Mouse (Mus musculus) thymus, postnatal 0 days (tissue): ENCODE results near the gene Acp4. TPM values are rescaled to one million over a fixed set of nuclear protein-coding genes. Genes with fewer than 3 reads are reported as not detected.
"Not testable (repeated sequence)": the region's sequence is repeated elsewhere in the genome, so short reads cannot be mapped to it uniquely, and the experiment has no call there.

Experiments
- DNase-seq: peaks from one replicate; pipeline ENCODE4 v3.0.0-alpha.2; 2015; ENCODE audit warnings: low spot score
- polyA plus RNA-seq: library from polyadenylated mRNA; unstranded; fragments of >200 nt; fragmentation: Nextera tagmentation; extraction: Ambion mirVana; gene quantifications from 2 replicates; pipeline ENCODE4 v1.2.1, GENCODE M21; 2015

The Acp4 gene
- 0.14 TPM in 2 replicates for polyA plus RNA-seq

DNA sequence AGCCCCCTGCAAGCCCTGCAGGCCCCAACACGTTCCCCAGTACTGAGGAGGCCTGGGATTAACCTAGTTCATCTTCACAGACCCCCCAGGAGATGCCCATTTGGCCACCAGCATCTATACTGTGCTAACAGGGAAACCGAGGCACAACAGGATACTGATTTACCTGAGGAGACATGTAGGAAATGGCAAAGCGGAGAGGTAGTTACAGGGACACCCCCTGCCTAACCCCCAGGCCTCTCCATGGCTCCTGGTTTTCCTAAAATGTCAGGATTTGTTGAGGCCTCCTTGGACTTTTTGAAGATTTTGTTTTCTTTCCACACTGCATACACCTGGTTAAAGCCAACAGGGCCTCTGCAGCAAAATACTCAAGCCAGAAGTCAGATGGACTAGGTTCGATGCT is at the start of gene Acp4:
Acp4 (minus strand) TSS at position 101 of the 400 bp plus-strand sequence.
- DNase-seq, result no peak

DNA sequence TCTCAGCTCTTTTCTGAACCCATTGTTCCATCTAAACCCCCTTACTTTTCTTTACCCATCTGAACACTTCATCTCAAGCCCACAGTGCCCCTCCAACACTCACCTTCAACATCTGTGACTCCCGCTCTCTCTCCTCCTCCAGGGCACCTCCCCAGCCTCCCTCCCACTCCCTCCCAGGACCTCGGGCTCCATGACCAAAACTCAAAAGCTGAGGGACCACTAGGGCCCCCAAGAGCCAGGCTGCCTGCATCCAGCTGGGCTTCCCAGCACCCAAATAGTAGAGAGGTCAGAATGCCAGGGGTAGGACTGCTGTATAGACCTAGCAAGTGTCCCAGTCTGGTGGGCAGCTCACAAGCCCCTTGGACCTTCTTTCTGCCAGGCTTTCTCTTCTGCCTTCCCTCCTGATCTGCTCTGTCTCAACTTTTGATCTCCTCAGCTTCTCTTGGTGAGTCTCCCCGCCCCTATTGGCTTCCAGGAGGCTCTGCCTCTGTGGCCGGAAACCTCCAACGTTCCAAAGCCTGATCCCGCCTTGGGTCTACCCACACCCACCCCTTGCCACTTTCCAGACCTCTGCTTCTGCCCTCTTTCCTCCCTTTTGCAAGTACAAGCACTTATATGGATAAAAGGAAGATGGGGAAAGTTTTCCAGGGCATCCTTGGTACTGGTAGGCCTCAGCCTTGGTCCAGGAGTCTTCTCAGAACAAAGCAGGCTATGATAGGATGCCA is 49.5 kb upstream of the Acp4 start, which contains the start of gene Clec11a:
Clec11a (minus strand) TSS at position 387 of the 725 bp plus-strand sequence.
- no peak for DNase-seq

- DNase-seq, result no peak
Measured at GRCm38 (mm10) chr7:44305686-44306085, 48.5 kb upstream of the Acp4 start.

DNA sequence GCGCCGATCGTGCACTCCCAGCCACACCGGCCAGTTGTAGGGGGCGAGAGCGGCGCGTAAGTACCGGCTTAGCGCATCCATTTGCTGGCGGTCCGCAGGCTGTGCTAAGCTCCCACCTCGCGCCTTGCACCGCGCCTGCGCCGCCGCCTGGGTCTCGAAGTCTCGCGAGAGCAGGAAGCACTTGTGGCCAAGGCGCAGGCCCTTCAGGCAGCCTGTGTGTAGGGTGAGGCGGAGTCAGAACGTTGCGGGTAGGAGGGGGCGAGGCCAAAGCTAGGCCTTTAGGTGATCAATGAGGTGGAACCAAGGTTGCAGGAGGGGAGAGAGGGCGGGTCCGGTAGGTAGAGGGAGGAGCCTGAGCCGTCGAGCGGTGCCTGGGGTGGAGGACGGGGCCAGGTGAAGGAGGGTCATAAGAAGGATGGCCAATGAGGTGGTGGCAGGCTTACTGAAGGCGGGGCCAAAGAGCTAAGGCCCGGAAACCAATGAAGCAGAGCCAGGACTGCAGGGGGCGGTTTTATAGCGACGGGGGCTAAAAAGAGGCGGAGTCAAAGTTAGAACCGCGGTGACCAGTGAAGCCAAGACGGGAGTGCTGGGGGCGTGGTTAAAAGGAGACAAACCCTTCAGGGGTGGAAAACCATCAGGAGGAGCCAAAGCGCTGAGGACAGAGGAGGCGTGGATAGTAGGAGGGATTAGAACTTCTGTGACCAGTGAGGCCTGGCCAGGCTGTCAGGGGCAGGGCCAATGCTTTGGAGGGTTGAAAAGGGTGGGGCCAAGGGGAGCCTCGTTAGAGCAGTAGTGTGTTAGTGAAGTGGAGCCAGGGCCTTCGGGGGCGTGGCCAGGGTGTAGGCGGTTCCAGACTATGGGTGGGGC is 47.8 kb upstream of the Acp4 start:
- peak; percentile 98 for DNase-seq

- DNase-seq, result no peak
Measured at GRCm38 (mm10) chr7:44304463-44304774, 47.2 kb upstream of the Acp4 start.

GRCm38 (mm10) chr7:44303346-44304340 is 46.5 kb upstream of the Acp4 start:
- DNase-seq, result no peak

DNA sequence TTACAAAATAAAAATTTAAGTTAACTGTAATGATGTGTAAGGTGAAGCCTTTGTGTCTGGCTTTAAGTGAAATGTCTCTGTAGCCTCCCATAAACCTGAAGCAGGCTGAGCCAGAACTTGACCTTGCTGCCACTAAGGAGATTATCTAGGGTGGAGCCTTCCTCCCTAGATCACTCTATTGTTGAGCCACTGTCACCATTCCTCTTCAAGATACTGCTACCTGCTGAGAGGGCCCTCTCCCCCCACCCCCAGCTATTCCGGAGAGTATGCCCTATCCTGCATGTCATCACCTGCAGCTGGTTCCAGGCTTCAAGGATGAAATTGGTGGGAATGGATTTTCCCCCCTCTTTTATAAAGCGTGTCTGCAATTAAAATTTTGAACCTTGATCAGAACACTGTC is 40.3 kb upstream of the Acp4 start:
- DNase-seq, result not testable (repeated sequence)

- DNase-seq, result no peak
Measured at GRCm38 (mm10) chr7:44291418-44291817, 34.2 kb upstream of the Acp4 start.

DNA sequence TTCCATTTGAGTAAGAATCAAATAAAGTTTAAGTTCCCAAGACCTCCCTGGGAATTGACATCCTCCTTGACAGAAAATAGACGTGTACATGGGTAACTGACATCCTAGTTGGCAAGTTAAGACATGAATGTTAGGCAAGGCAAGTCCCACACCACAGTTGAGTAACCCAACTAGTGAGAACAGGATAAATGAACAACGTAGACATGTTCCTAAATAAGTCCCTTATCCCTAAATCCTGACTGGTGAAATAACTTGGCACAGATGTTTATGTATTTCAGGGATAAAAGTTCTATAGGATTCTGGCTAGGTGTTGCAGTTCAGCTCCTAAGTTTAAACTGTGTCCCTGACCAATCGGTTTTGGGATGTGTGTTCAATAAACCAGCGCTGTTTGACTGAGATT is 33.8 kb upstream of the Acp4 start:
- DNase-seq, result no peak

DNA sequence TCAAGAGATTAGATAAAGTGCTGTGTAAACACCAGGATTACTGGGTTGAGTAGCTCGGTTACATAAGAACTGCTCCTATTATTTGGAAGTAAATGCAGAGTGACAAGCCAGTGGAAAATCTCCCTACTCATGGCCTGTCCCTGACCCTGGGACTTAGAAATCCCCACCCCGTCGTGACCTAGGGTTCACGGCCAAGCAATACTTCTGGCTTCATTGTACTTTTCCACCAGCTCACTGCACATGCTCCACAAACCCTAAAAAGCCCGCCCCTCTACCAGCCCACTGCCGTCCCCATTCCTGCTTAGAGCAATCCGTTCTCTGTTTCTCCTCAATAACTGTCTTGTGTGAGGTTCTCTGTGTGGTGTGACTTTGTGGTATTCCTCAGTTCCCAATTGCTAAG is 30.6 kb upstream of the Acp4 start:
- no peak for DNase-seq

- no peak for DNase-seq
Measured at GRCm38 (mm10) chr7:44281586-44281985, 24.4 kb upstream of the Acp4 start.

GRCm38 (mm10) chr7:44280959-44281358 is 23.8 kb upstream of the Acp4 start:
- DNase-seq, result no peak

GRCm38 (mm10) chr7:44277250-44277622 is 20.1 kb upstream of the Acp4 start:
- DNase-seq, result peak; percentile 40

- DNase-seq, result no peak
Measured at GRCm38 (mm10) chr7:44276461-44277249, 19.5 kb upstream of the Acp4 start.

GRCm38 (mm10) chr7:44275546-44275945 is 18.4 kb upstream of the Acp4 start:
- no peak for DNase-seq

GRCm38 (mm10) chr7:44274096-44274495 is 16.9 kb upstream of the Acp4 start:
- DNase-seq, result no peak

DNA sequence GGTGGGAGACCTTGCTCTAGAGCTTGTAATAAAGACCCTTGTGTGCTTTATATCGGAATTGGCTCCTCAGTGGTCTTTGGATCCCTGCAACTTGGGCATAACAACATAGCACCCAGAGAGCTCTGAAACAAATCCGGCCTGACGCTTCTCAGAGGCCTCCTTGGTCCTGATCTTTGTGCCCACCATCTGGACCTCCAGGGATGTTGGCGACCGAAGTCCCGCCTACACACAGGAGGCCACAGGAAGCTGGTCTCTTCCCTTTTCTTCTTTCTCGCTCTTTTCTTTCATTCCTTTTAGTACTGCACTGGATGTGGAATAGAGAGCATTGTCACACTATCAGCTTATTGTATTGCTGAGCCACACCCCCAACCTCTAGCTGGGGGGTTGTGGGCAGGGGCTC is 16.3 kb upstream of the Acp4 start:
- no peak for DNase-seq

- DNase-seq, result no peak
Measured at GRCm38 (mm10) chr7:44272546-44272945, 15.4 kb upstream of the Acp4 start.

DNA sequence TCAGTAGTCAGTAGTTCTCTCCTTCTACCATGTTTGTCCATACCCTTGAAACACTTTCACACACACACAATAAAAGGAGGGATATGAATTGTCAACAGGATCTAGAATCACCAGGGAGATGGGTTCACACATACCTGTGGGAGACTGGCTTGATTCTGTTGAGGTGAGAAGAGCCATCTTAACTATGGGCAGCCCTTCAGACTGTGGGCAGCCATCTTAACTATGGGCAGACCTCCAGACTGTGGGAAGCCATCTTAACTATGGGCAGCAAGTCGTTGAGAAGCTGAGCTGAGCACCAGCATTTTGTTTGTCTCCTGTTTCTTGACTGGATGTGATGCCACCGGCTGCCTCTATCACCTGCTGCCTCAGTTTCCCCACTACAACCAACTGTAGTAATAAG is 14.1 kb upstream of the Acp4 start:
- peak; percentile 23 for DNase-seq

DNA sequence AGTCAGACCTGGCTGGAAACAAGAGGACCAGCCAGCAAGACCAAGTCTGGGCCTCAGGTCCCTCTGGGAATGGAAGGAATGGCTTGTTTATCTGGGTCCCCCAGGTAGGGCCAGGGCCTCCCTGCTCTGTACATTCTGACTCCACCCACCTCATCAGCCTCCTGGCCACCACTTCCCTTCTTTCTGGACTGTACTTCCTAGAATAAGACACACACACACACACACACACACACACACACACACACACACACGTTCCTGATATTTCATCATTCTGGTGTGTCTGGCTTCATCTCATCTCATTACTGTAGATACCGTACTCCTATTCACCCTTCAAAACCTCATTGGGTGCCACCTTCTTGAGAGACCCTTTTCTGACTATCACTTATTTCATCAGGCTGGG is 12.2 kb upstream of the Acp4 start:
- DNase-seq, result no peak

- DNase-seq, result no peak
Measured at GRCm38 (mm10) chr7:44268117-44268516, 10.9 kb upstream of the Acp4 start.
